Mouse (Mus musculus) heart, adult 10 weeks (tissue): ENCODE measurements around the gene Pold1. TPM values are rescaled to one million over a fixed set of nuclear protein-coding genes. Genes with fewer than 3 reads are reported as not detected.

Source experiments
- polyA plus RNA-seq: library from polyadenylated mRNA; stranded (reverse); fragments of 350-450 nt; fragmentation: Illumina TruSeq; extraction: RNeasy Lipid Tissue Mini Kit (QIAGEN cat#74804); gene quantifications from one replicate; pipeline ENCODE4 v1.2.3, GENCODE M21; 2014; ENCODE audit warnings: low read depth, low replicate concordance

Gene Pold1
- polyA plus RNA-seq, result 8.1 TPM

DNA sequence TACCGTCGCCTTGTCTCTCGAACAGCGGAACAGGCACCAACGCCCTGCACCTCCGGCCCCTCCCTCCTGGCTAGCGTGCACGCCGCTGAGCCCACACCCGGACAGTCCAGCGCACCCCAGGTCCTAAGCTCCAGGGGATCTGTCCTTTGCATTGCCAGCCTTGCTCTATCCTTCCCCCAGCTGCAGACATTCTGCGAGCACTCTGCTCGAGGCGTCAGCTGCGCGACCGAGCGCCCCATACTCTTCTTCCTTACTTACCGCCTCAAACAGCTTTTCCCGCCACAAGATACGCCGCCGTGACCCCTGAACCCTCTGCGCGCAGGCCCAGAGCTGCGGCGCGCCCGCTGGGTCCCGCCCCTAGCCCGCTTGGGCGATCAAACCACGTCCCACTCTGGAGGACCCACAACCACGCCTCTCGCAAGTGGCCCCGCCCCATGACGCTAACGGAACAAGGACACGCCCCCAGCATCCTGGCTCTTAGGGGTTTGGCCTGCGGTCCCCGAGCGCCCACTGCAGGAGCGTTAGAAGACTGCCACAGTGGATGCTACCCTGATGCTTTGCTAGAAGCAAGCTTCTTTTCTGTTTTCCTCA, at the start of gene Pold1:
TSS of gene Pold1 (minus strand) at position 353 of the 591 bp plus-strand sequence.

DNA sequence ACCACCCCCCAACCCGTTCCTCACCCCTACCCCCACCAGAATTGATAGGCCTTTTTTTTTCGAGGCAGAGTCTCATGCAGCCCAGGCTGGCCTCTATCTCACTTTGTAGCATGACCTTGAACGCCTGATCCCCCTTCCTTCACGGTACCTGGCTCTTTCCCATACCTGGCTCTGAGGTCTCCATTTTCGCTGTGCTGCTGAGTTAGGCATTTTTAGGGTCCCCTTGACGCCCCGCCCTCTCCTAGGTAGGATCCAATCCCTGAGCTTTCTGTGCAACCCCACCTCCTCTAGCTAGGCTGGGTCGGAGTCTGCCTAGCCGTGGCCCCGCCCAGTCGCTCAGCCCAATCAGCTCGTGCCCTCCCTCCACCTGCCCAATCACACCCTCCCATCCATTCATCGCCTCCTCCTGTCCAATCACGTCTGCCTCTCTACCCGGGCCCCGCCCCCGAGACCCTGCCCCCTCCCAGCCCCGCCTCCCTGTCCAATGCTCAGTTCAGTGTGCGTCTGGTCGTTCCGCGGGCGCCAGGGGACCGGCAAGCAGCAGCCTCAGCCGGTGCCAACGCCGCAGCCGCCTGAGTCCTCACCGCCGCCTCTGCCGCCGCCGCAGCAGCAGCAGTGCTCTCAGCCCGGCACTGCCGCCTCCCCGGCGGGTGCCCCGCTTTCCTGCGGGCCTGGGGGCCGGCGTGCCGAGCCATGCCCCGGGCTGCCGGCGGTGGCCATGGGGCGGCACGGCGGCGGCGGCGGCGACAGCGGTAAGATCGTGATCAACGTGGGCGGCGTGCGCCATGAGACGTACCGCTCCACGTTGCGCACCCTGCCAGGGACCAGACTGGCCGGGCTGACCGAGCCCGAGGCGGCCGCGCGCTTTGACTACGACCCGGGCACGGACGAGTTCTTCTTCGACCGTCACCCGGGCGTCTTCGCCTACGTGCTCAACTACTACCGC, 42.0 kb upstream of the Pold1 start, which contains the start of gene Kcnc3:
TSS of gene Kcnc3 (plus strand) at position 263 of the 946 bp plus-strand sequence.

DNA sequence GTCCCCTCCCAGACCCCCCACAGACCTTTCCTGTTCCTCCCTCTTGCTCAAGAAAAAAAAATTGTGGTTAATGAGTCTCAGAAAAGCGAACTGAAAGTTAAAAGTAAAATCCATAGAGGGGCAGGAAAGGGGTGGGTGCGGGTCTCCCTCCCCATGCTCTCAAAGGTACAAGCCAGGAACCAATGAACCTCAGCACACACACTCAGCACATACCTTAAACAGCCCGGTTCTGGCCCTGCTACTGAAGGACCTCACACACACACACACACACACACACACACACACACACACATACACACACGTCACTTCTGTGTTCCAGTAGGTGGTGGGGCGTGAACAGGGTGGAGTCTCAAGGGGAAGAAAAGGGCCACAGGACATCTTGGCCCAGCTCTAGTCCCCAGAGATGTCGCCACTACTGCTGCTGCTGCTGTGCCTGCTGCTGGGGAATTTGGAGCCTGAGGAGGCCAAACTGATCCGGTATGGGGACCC, 23.6 kb upstream of the Pold1 start, which contains the start of gene Napsa:
TSS of gene Napsa (plus strand) at position 168 of the 489 bp plus-strand sequence.

DNA sequence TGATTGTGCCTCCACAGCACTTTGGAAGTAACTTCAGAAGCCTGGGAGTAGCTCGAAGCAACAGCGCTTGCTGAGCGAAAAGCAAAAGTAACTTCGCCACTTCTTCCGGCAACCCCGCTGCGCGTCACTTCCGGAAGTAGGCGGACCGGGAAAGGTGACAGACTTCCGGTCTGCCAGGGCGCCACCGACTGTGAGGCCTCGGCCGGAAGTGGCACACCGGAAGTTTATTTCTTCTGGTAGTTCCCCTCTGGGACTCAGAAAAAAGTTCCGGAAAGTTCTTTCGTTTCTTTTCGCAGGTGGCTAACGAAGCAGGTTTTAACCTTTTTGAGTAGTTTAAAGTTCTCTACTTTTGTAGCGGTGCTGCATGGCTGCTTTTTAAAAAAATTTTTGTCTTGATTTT, 5.2 kb upstream of the Pold1 start, which contains the start of gene Nr1h2:
TSS of gene Nr1h2 (minus strand) at position 126 of the 400 bp plus-strand sequence.

DNA sequence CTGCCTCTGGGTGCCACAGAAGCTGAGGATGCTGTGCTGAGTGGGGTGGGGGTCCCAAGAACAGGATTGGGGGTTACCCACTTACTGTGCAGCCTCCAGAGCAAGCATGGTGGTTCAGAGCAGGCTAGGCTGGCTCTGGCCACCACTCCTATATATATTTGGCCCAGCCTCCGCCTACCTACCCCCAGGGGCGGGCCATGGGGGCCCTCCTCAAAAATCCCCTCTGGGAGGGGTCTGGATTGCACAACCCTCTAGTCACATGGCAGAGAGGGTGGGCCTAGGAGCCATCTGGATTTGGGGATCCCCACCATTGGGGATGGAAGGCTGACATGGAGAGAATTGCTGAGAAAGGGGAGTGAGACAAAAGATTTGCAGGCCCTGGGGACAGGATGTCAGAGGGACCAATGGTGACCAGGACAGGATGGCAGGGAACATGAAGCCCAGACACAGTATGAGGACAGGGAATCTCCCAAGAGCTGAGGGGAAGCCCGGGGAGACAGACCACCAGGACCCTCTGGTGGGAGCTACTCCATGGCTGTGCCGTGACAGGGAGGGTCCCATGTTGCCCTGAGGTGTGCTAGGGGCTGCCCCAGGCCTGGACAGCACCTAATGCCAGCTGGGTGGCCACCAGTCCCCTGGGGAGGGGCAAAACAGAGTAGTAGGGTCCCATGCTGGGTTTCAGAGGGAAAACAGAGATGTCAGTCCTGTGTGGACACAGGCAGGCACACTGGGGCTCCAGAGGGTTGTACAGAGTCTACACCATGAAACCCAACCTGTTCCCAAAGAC, 16.5 kb downstream of the Pold1 start, which contains the start of gene Spib:
TSS of gene Spib (minus strand) at position 126 of the 787 bp plus-strand sequence.

DNA sequence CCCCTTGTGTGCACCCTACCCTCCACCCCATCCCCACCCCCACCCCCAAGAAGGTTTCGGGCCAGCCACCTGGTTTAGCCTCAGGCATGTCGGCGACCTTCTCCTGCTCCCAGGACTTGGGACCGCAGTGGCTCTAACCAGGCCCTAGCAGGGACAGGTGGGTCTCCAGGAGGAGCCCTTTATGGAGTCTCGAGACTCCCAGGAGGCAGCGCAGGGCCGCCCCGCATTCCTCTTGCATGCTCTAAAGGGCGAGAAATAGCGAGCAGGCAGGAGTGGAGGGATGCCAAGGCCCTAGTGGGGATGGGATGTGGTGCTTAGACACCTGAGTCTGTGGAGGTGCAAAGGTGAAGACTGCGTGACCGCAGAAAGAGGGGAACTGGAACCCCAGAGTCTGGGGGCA, 24.1 kb downstream of the Pold1 start, which contains the start of gene Mybpc2:
TSS of gene Mybpc2 (minus strand) at position 155 of the 400 bp plus-strand sequence.

DNA sequence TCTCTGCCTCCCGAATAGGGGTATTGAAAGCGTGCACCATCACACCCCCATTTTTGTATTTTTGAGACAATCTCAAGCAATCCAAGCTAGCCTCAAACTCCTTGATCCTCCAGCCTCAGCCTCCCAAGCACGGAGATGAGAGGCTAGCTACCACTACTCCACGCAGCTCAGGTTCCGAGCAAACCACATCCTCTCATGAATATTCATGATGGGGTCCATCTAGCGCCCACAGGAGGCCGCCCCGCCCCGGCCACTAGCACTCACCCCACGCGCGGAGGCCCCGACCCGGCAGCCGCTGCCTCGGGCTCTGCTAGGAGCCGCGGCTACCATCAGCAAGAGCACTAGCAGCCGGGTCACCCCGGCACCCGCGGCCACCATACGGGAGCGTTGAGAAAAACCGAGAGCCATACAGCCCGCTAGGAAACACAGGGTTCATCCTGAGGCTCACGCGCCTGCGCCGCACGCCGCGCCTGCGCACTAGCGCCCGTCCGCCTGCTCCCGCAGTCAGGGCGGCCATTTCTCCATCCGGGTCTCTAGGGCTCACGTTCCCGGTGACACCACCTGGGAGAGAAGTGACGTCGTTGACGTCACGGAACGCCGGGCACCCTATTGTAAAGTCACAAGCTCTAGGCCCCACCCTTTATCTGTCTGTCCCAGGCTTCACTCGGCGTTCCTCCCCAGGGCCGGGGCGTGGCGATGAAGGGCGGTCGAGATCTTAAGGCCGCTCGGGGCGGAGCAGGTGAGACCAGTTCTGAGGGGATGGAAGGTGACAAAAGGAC, 52.5 kb downstream of the Pold1 start, which contains the start of the genes Emc10 and Fam71e1:
TSS of gene Emc10 (minus strand) at position 538 of the 779 bp plus-strand sequence.
TSS of gene Fam71e1 (plus strand) at position 590 of the 779 bp plus-strand sequence.

Other genes with a start within 250 kb of the Pold1 start
- 1.3 TPM for gene Clec11a, start 241.9 kb downstream of the Pold1 start, polyA plus RNA-seq
- 1.0 TPM for gene Shank1, start 238.6 kb downstream of the Pold1 start, polyA plus RNA-seq
- 2.6 TPM for gene Syt3, start 164.7 kb downstream of the Pold1 start, polyA plus RNA-seq
- not detected for gene 1700008O03Rik, start 163.0 kb downstream of the Pold1 start, polyA plus RNA-seq
- gene Lrrc4b, start 119.8 kb downstream of the Pold1 start, polyA plus RNA-seq, result 11.4 TPM
- gene Aspdh, start 83.5 kb downstream of the Pold1 start, polyA plus RNA-seq, result 0.73 TPM
- 151 TPM for gene Josd2, start 80.9 kb downstream of the Pold1 start, polyA plus RNA-seq
- 83.3 TPM for gene Emc10, start 52.3 kb downstream of the Pold1 start, polyA plus RNA-seq
- 2.0 TPM for gene Fam71e1, start 52.3 kb downstream of the Pold1 start, polyA plus RNA-seq
- gene Mybpc2, start 24.2 kb downstream of the Pold1 start, polyA plus RNA-seq, result 13.4 TPM
- gene Spib, start 16.8 kb downstream of the Pold1 start, polyA plus RNA-seq, result 0.31 TPM
- gene Nr1h2, start 5.1 kb upstream of the Pold1 start, polyA plus RNA-seq, result 66.6 TPM
- gene Napsa, start 23.5 kb upstream of the Pold1 start, polyA plus RNA-seq, result 0.68 TPM
- 2.5 TPM for gene Kcnc3, start 41.8 kb upstream of the Pold1 start, polyA plus RNA-seq
- 60.7 TPM for gene Myh14, start 122.0 kb upstream of the Pold1 start, polyA plus RNA-seq
- not detected for gene Izumo2, start 159.9 kb upstream of the Pold1 start, polyA plus RNA-seq
- 27.0 TPM for gene Vrk3, start 199.6 kb upstream of the Pold1 start, polyA plus RNA-seq
- not detected for gene Zfp473, start 202.2 kb upstream of the Pold1 start, polyA plus RNA-seq